Mouse (Mus musculus) gastrocnemius, postnatal 25 days (tissue): ENCODE results near the gene Sfi1. TPM values are rescaled to one million over a fixed set of nuclear protein-coding genes. Genes with fewer than 3 reads are reported as not detected.
"Not testable (repeated sequence)": the region's sequence is repeated elsewhere in the genome, so short reads cannot be mapped to it uniquely, and the experiment has no call there.

ENCODE experiments used
- DNase-seq: peaks from one replicate; pipeline ENCODE4 v3.0.0; 2022
- total RNA-seq, 2 experiments: library from RNA; stranded (reverse); gene quantifications; 1 replicate in 1 of 2; 2 replicates in 1 of 2; pipeline ENCODE4 v1.2.3; 2021

Sfi1 gene
- total RNA-seq, 2 experiments from 2014 or later = 10.8 to 14.1 TPM

GRCm38 (mm10) chr11:3103619-3104164, 89.6 kb downstream of the Sfi1 start:
- DNase-seq = no peak

DNA sequence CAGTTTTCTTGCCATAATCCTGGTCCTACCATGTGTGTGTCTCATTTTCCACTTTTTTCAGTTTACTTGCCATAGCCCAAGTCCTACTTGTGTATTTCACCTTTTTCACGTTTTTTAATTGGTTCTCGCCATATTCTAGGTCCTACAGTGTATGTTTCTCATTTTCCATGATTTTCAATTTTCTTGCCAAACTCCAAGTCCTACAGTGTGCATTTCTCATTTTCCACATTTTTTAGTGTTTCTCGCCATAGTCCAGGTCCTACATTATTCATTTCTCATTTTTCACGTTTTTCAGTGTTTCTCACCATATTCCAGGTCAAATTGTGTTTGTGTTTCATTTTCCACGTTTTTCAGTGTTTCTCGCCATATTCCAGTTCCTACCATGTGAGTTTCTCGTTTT, 90.6 kb downstream of the Sfi1 start:
- not testable (repeated sequence) for DNase-seq

- no peak for DNase-seq
These were observed 91.3 kb downstream of the Sfi1 start for GRCm38 (mm10) chr11:3101875-3102494.

- no peak for DNase-seq
These were observed 92.0 kb downstream of the Sfi1 start for GRCm38 (mm10) chr11:3101072-3101874.

DNA sequence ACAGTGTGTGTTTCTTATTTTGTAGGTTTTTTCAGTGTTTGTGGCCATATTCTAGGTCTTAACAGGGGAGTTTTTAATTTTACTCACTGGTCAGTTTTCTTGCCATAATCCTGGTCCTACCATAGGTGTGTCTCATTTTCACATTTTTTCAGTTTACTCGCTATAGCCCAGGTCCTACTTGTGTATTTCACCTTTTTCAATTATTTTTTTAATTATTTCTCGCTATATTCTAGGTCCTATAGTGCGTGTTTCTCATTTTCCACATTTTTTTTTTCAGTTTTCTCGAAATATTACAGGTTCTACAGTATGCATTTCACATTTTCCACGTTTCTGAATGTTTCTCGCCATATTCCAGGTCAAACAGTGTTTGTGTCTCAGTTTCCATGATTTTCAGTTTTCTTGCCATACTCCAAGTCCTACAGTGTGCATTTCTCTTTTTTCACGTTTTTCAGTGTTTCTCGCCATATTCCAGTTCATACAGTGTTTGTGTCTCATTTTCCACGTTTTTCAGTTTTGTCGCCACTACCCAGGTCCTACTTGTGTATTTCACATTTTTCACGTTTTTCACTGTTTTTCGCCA, 93.1 kb downstream of the Sfi1 start:
- DNase-seq = not testable (repeated sequence)

Other genes starting within 250 kb of the Sfi1 start
- gene Eif4enif1, start 8.9 kb upstream of the Sfi1 start, total RNA-seq = 10 to 100 TPM; 27.5 to 32.7 TPM
- gene Drg1, start 73.0 kb upstream of the Sfi1 start, total RNA-seq = 10 to 100 TPM; 42.8 to 45.0 TPM
- 1 to 10 TPM; 9.2 to 9.6 TPM for gene Patz1, start 95.4 kb upstream of the Sfi1 start, total RNA-seq
- gene Pik3ip1, start 136.9 kb upstream of the Sfi1 start, total RNA-seq = 10 to 100 TPM; 15.3 to 17.7 TPM
- gene Limk2, start 215.7 kb upstream of the Sfi1 start, total RNA-seq = 10 to 100 TPM; 11.4 to 11.8 TPM